Mouse (Mus musculus): ENCODE measurements around the gene Mcat. TPM values are rescaled to one million over a fixed set of nuclear protein-coding genes. Genes with fewer than 3 reads are reported as not detected.

Gene Mcat
- total and polyA plus RNA-seq, 3 experiments = 32.2 to 40.8 (median 38.7) TPM

DNA sequence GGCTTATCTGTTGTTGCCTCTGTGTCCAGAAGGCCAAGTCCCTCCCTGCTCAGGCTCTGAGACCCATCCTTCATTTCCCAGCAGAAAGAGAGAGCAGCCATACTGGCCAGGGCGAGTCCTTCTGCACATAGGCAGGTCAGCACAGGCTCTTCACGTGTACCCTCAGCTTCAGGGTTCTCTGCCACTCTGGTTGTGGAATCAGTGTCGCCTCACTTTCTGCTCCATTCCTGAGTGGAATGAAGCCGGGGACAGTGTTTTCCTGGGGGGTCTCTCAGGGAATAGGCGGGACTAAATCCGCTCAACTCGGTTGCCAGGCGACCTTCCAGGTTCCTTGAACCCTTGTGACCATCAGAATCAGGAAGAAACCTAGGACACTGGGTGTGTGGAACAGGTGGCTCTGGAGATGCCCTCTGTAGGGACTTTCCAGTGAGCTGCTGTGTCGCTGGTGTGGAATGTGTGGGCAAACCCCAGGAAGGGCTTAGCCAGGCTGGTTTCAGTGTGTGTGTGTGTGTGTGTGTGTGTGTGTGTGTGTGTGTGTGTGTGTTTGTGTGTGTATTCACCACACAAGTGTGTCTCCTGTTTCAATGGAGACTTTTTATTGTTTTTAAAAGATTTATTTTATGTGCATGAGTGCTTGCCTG is 21.8 kb downstream of the Mcat start:
- H3K4me1 ChIP-seq (ENCODE audit: control insufficient read depth, insufficient read depth, low read length) = peaks cover 10% of the 10 kb centered on the region
- no peaks in the 10 kb centered on the region for H3K27me3 ChIP-seq (ENCODE audit: control insufficient read depth, insufficient read depth, low read length)
- H3K9ac ChIP-seq (ENCODE audit: low read depth, low read length) = no peak overlapping the region
- 71% methylated on average over 9 of the region's 9 CpGs for WGBS
- TF ChIP-seq EP300 (IDR thresholded peaks at IDR 0.05; ENCODE audit: insufficient read depth, low read depth, low read length) (no peak), POLR2A (IDR thresholded peaks at IDR 0.05; ENCODE audit: insufficient read depth, low read depth, low read length) (no peak), CTCF (IDR thresholded peaks at IDR 0.05) (no peak)
- no peak overlapping the region for H3K27ac ChIP-seq
- no peak overlapping the region for H3K4me3 ChIP-seq
- intact Hi-C loops (cut with DNase I) = no loop called here
- H3K36me3 ChIP-seq (ENCODE audit: control insufficient read depth, insufficient read depth, low read length) = no peaks in the 10 kb centered on the region; the same call in 1 of the 2 replicates
- H3K79me2 ChIP-seq (replicated peaks; ENCODE audit: control insufficient read depth, insufficient read depth, low read length) = no peaks in the 10 kb centered on the region
- peak in 1 of 2 experiments; percentile 20 for DNase-seq

DNA sequence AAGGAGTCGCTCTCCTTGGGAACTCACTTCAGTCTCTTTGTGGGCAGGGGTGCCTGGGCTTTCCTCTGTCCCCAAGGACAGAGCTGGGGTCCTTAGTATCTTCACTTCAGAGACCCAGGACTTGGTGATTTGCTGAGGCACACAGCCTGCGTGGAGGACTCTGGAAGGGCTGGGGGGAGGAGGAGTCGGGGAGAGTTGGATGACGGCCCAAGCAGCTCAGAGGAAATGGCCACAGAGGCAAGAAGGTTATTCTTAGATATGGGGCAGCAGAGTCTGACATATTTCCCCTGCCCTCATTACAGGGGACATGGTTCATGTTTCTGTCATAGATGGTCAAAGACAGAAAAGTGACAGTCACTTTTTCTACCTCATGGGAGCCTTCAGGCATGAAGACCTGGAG is 23.7 kb downstream of the Mcat start:
- intact Hi-C loops (cut with DNase I) = no loop called here
- H3K79me2 ChIP-seq (replicated peaks; ENCODE audit: control insufficient read depth, insufficient read depth, low read length) = no peaks in the 10 kb centered on the region
- peak overlapping the region; percentile 32; the same call in 1 of the 2 replicates for H3K4me3 ChIP-seq
- H3K36me3 ChIP-seq (ENCODE audit: control insufficient read depth, insufficient read depth, low read length) = no peaks in the 10 kb centered on the region; the same call in 1 of the 2 replicates
- peak overlapping the region; percentile 85 for H3K27ac ChIP-seq
- TF ChIP-seq EP300 (IDR thresholded peaks at IDR 0.05; ENCODE audit: insufficient read depth, low read depth, low read length) = no peak
- TF ChIP-seq CTCF (IDR thresholded peaks at IDR 0.05) = no peak
- no peak for TF ChIP-seq POLR2A (IDR thresholded peaks at IDR 0.05; ENCODE audit: insufficient read depth, low read depth, low read length)
- 10% methylated on average over 4 of the region's 4 CpGs for WGBS
- peaks cover 18% of the 10 kb centered on the region for H3K4me1 ChIP-seq (ENCODE audit: control insufficient read depth, insufficient read depth, low read length)
- H3K9ac ChIP-seq (ENCODE audit: low read depth, low read length) = no peak overlapping the region
- DNase-seq = peak; percentile 75 to 81
- H3K27me3 ChIP-seq (ENCODE audit: control insufficient read depth, insufficient read depth, low read length) = no peaks in the 10 kb centered on the region

DNA sequence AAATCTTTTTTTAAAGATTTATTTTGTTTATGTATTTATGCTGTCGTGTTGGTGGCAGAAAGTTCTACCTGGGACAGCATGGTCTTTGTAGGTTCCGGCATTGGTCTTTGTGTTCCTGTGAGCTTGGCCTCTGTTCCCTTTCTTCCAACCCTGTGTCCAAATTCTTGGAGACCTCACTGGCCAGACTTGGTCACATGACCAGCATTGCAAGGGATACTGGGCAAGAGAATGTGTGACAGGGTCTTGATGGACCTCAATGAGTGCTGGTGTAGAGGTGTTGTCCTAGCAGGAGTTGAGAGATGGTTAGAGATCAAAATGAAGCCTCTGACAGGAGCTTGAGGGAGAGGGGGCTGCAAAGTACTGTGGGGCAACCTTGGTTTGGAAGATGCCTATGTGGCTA is 24.7 kb downstream of the Mcat start:
- Histone ChIP-seq H3K4me1 (ENCODE audit: control insufficient read depth, insufficient read depth, low read length) (peaks cover 21% of the 10 kb centered on the region), H3K27ac (no peak overlapping the region; the same call in 1 of the 2 replicates), H3K79me2 (replicated peaks; ENCODE audit: control insufficient read depth, insufficient read depth, low read length) (no peaks in the 10 kb centered on the region), H3K36me3 (ENCODE audit: control insufficient read depth, insufficient read depth, low read length) (no peaks in the 10 kb centered on the region; the same call in 1 of the 2 replicates), H3K4me3 (no peak overlapping the region), H3K9ac (ENCODE audit: low read depth, low read length) (no peak overlapping the region), H3K27me3 (ENCODE audit: control insufficient read depth, insufficient read depth, low read length) (no peaks in the 10 kb centered on the region)
- TF ChIP-seq CTCF (IDR thresholded peaks at IDR 0.05) (no peak), POLR2A (IDR thresholded peaks at IDR 0.05; ENCODE audit: insufficient read depth, low read depth, low read length) (no peak), EP300 (IDR thresholded peaks at IDR 0.05; ENCODE audit: insufficient read depth, low read depth, low read length) (no peak)
- DNase-seq = peak in 1 of 2 experiments; percentile 14
- 97% methylated on average over 2 of the region's 2 CpGs for WGBS
- intact Hi-C loops (cut with DNase I) = no loop called here

DNA sequence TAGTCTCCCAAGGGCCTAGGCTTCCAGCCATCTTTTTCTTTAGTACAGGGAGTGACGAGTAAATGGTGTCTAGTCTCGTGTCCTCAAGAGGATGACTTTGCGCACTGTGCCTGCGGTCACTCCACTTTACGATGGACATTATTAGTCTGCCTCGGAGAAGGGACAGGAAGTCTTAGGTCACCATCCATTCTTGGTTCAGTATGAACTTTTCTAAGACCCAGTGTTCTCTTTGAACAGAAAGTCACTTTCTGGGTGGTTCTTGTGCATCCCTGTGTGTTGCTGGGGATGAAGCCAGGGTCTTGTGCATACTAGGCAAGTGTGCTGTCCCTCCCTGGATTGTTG is 27.7 kb downstream of the Mcat start:
- DNase-seq = peak in 1 of 2 experiments; percentile 16
- Histone ChIP-seq H3K4me1 (ENCODE audit: control insufficient read depth, insufficient read depth, low read length) (peaks cover 22% of the 10 kb centered on the region), H3K79me2 (replicated peaks; ENCODE audit: control insufficient read depth, insufficient read depth, low read length) (no peaks in the 10 kb centered on the region), H3K27me3 (ENCODE audit: control insufficient read depth, insufficient read depth, low read length) (no peaks in the 10 kb centered on the region), H3K4me3 (no peak overlapping the region; the same call in 1 of the 2 replicates), H3K27ac (peak overlapping the region; percentile 74), H3K36me3 (ENCODE audit: control insufficient read depth, insufficient read depth, low read length) (no peaks in the 10 kb centered on the region; the same call in 1 of the 2 replicates), H3K9ac (ENCODE audit: low read depth, low read length) (0 out of 2 replicates have a peak overlapping the region, but pooled peaks have one; percentile 0)
- WGBS = 24% methylated on average over 6 of the region's 6 CpGs
- intact Hi-C loops (cut with DNase I) = no loop called here
- TF ChIP-seq POLR2A (IDR thresholded peaks at IDR 0.05; ENCODE audit: insufficient read depth, low read depth, low read length) (no peak), EP300 (IDR thresholded peaks at IDR 0.05; ENCODE audit: insufficient read depth, low read depth, low read length) (no peak), CTCF (IDR thresholded peaks at IDR 0.05) (no peak)

DNA sequence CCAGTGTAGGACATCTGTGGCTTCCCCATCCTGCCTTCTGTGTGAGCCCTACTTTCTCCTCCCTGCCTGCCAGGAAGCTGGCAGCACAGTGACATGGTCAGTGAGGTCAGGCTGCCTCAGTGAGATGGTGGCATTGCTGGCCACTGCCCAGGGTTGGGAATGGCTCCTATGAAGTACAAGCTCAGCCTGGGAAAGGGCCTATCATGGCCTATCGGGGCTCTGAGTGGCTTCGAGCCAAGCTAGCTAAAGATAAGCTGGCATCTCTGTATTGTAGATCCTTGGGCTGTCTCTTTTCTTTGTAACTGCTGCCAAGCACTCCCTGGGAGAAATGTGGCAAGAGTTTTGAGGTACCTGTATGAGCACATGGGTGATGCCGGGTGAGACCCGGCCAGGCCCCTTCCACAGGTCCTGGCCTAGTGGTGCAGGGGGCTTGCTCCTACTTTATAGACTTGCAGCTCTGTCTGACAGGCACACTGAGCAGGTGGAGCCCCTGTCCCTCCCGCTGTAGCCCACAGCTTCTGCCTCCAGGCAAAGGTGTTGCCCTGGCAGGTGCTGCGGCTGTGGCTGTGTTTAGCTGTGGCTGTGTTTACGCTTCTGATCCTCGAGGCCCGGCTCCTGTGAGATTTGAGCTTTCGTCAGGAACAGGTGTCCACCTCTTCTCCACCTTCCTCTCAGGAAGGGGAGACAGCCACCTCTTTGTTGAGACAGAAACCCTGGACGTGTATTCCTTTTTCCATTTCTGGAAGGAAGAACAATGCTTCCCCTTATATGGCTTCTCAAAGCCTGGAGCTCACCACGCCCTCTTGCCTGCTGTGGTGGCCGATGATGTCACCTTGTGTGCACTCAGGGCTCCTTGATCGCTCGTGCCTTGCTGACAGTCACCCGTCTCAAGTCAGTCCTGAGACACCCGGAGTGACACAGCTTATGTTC is 28.4 kb downstream of the Mcat start:
- no peak overlapping the region; the same call in 1 of the 2 replicates for H3K4me3 ChIP-seq
- H3K27me3 ChIP-seq (ENCODE audit: control insufficient read depth, insufficient read depth, low read length) = no peaks in the 10 kb centered on the region
- TF ChIP-seq EP300 (IDR thresholded peaks at IDR 0.05; ENCODE audit: insufficient read depth, low read depth, low read length) (0 out of 2 replicates have a peak, but pooled peaks have one; percentile 12), CTCF (IDR thresholded peaks at IDR 0.05) (no peak), POLR2A (IDR thresholded peaks at IDR 0.05; ENCODE audit: insufficient read depth, low read depth, low read length) (peak; percentile 51; the same call in 1 of the 2 replicates)
- no peaks in the 10 kb centered on the region; the same call in 1 of the 2 replicates for H3K36me3 ChIP-seq (ENCODE audit: control insufficient read depth, insufficient read depth, low read length)
- H3K9ac ChIP-seq (ENCODE audit: low read depth, low read length) = peak overlapping the region; percentile 15
- H3K79me2 ChIP-seq (replicated peaks; ENCODE audit: control insufficient read depth, insufficient read depth, low read length) = no peaks in the 10 kb centered on the region
- peaks cover 23% of the 10 kb centered on the region for H3K4me1 ChIP-seq (ENCODE audit: control insufficient read depth, insufficient read depth, low read length)
- WGBS = 26% methylated on average over 17 of the region's 17 CpGs
- intact Hi-C loops (cut with DNase I) = loop anchor here (5.0 kb wide), 1 partner anchor 62 kb away; the partner anchor contains the start of gene Ttll12
- peak overlapping the region; percentile 74 for H3K27ac ChIP-seq
- DNase-seq = peak; percentile 45 to 57

Data from heart, adult 2 months (tissue).